Mouse (Mus musculus) midbrain, embryonic 12.5 days (tissue): ENCODE data around the gene Neil1. TPM values are rescaled to one million over a fixed set of nuclear protein-coding genes. Genes with fewer than 3 reads are reported as not detected.
A peak's percentile ranks its signal among the peaks of the same experiment; 100 is the strongest.

ENCODE experiments used
- ATAC-seq: fragments of 200-750 bp; cut with Nextera tagmentation; 2 replicates; pipeline ENCODE4 v1.8.0; 2017; ENCODE audit warnings: low read depth, moderate TSS enrichment, moderate library complexity; ENCODE audit not compliant: low FRiP score
- H3K27ac ChIP-seq: fragments of 300-500 bp; sonication (generic); replicated peaks from 2 replicates; pipeline ENCODE4 v1.5.1; 2016; ENCODE audit warnings: mild to moderate bottlenecking
- H3K27me3 ChIP-seq: fragments of 300-500 bp; sonication (generic); 2 replicates; pipeline ENCODE4 v1.6.1; 2016; ENCODE audit warnings: mild to moderate bottlenecking
- H3K36me3 ChIP-seq: fragments of 300-500 bp; sonication (generic); 2 replicates; pipeline ENCODE4 v1.6.1; 2016
- H3K4me1 ChIP-seq: fragments of 300-500 bp; sonication (generic); 2 replicates; pipeline ENCODE4 v1.6.1; 2016
- H3K4me2 ChIP-seq: fragments of 300-500 bp; sonication (generic); replicated peaks from 2 replicates; pipeline ENCODE4 v1.6.1; 2016; ENCODE audit warnings: mild to moderate bottlenecking, moderate library complexity
- H3K4me3 ChIP-seq: fragments of 300-500 bp; sonication (generic); 2 replicates; pipeline ENCODE4 v1.5.1; 2016; ENCODE audit warnings: mild to moderate bottlenecking
- H3K9ac ChIP-seq: fragments of 300-500 bp; sonication (generic); replicated peaks from 2 replicates; pipeline ENCODE4 v1.6.1; 2016; ENCODE audit warnings: mild to moderate bottlenecking, moderate library complexity
- H3K9me3 ChIP-seq: fragments of 300-500 bp; sonication (generic); 2 replicates; pipeline ENCODE4 v1.6.1; 2016; ENCODE audit warnings: mild to moderate bottlenecking
- WGBS: fragments of 180-500 bp; shearing (Covaris S2); methylation state at CpG from one replicate; pipeline ENCODE4 v1.1.7; 2016; 5-methylcytosine and 5-hydroxymethylcytosine counted together
- polyA plus RNA-seq: library from polyadenylated mRNA; unstranded; fragments of >200 nt; fragmentation: Nextera tagmentation; extraction: Ambion mirVana; gene quantifications from 2 replicates; pipeline ENCODE4 v1.2.1, GENCODE M21; 2016

The Neil1 gene
- polyA plus RNA-seq, 1 experiment from 2014 or later = 8.7 TPM

DNA sequence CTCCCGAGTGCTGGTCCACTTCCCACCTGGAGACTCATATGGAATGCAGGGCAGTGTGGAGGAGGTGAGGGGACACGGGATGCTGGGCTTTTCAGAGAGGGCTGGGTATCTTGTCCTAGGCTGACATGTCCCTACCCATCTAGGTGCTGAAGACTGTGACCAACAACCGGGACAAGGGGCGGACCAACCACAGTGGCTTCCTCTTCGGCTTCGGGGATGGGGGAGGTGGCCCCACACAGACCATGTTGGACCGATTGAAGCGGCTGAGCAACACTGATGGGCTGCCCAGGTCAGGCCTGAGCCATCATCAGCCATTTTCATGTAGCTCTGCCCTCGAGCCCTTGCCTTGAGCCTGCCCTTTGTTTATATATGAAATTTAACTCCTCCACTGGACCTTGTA lies 10.3 kb downstream of the Neil1 start:
- ATAC-seq = no peak
- Histone ChIP-seq H3K4me3 (no peak overlapping the region), H3K9ac (no peak overlapping the region), H3K27me3 (no peaks in the 10 kb centered on the region), H3K4me1 (no peaks in the 10 kb centered on the region), H3K36me3 (peaks cover 77% of the 10 kb centered on the region), H3K9me3 (no peaks in the 10 kb centered on the region), H3K27ac (no peak overlapping the region), H3K4me2 (no peak overlapping the region)
- WGBS = 87% methylated on average over 9 of the region's 9 CpGs

DNA sequence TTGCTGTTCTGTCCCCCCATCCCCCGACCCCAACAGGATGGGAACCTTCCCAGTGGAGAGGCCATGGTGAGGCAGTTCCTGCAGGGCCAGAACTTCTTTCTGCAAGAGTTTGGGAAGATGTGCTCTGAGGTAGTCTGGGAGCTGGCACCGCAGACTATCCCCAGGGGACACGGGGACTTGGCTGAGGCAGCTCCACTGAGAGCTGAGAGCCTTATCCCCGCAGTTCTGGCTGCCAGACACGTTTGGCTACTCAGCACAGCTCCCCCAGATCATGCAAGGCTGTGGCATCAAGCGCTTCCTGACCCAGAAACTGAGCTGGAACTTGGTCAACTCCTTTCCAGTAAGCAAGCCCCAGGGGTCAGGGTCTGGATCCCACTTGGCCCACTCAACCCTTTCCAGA lies 10.9 kb downstream of the Neil1 start:
- Histone ChIP-seq H3K4me1 (no peaks in the 10 kb centered on the region), H3K4me2 (no peak overlapping the region), H3K9ac (no peak overlapping the region), H3K27me3 (no peaks in the 10 kb centered on the region), H3K36me3 (peaks cover 75% of the 10 kb centered on the region), H3K27ac (no peak overlapping the region), H3K9me3 (no peaks in the 10 kb centered on the region), H3K4me3 (no peak overlapping the region)
- no peak for ATAC-seq
- 92% methylated on average over 6 of the region's 6 CpGs for WGBS

- Histone ChIP-seq H3K9me3 (no peaks in the 10 kb centered on the region), H3K4me3 (peak within 1 kb of the TSS; percentile 64), H3K27me3 (no peaks in the 10 kb centered on the region), H3K27ac (peak within 1 kb of the TSS; percentile 92), H3K4me2 (peak within 1 kb of the TSS; percentile 88), H3K9ac (peak within 1 kb of the TSS; percentile 65), H3K36me3 (peaks cover 45% of the 10 kb centered on the region), H3K4me1 (peaks cover 15% of the 10 kb centered on the region)
- under 1% methylated on average over 58 of the region's 58 CpGs for WGBS
- ATAC-seq = peak; percentile 91
Observed at GRCm38 (mm10) chr9:57130577-57131433, 17.3 kb downstream of the Neil1 start, which contains the start of gene Man2c1. Gene Man2c1 (plus strand): TSS chr9:57130690.

DNA sequence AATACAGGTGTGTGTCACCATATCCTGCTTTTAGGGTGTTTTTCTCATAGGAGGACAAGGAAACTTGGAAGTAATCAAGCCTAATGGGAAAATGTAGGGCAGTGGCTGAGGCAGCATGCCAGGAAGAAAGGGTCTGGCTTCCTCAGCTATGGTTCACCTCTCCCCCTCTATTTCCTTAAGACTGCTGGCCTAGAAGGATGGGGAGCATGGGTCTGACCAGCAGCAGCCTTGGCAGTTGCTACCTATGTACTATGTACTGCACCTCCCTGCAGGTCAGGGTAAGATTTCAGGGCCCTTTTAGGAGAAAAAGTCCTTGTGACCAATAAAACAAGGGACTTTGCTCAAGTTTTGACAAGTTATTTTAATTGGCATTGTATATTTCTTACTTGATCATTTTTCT lies 18.5 kb downstream of the Neil1 start:
- H3K27me3 ChIP-seq = no peaks in the 10 kb centered on the region
- H3K4me1 ChIP-seq = peaks cover 15% of the 10 kb centered on the region
- no peak for ATAC-seq
- H3K9ac ChIP-seq = peak overlapping the region; percentile 65; the same call in 1 of the 2 replicates
- H3K27ac ChIP-seq = no peak overlapping the region
- H3K4me2 ChIP-seq = peak overlapping the region; percentile 88
- H3K36me3 ChIP-seq = peaks cover 45% of the 10 kb centered on the region
- H3K9me3 ChIP-seq = no peaks in the 10 kb centered on the region
- peak overlapping the region; percentile 64; the same call in 1 of the 2 replicates for H3K4me3 ChIP-seq

- no peak for ATAC-seq
- 95% methylated on average over 13 of the region's 13 CpGs for WGBS
- H3K4me1 ChIP-seq = no peaks in the 10 kb centered on the region
- no peak overlapping the region for H3K27ac ChIP-seq
- peaks cover 81% of the 10 kb centered on the region for H3K36me3 ChIP-seq
- H3K4me2 ChIP-seq = no peak overlapping the region
- H3K9me3 ChIP-seq = no peaks in the 10 kb centered on the region
- no peaks in the 10 kb centered on the region for H3K27me3 ChIP-seq
- H3K4me3 ChIP-seq = no peak overlapping the region
- H3K9ac ChIP-seq = no peak overlapping the region
Observed at GRCm38 (mm10) chr9:57117261-57117755, 30.8 kb downstream of the Neil1 start.

Other genes starting within 250 kb of the Neil1 start
- 7.7 and 7.8 TPM in 2 replicates for gene Snx33, start 219.9 kb downstream of the Neil1 start, polyA plus RNA-seq
- gene Imp3, start 210.8 kb downstream of the Neil1 start, polyA plus RNA-seq = 62.9 and 64.9 TPM in 2 replicates
- 28.4 TPM in 2 replicates for gene Snupn, start 197.4 kb downstream of the Neil1 start, polyA plus RNA-seq
- gene Ptpn9, start 153.4 kb downstream of the Neil1 start, polyA plus RNA-seq = 31.0 and 32.5 TPM in 2 replicates
- 44.3 and 48.5 TPM in 2 replicates for gene Sin3a, start 76.3 kb downstream of the Neil1 start, polyA plus RNA-seq
- 59.9 and 67.6 TPM in 2 replicates for gene Man2c1, start 17.6 kb downstream of the Neil1 start, polyA plus RNA-seq
- gene Commd4, start 10.0 kb upstream of the Neil1 start, polyA plus RNA-seq = 113 and 117 TPM in 2 replicates
- not detected in 2 replicates for gene Trcg1, start 88.3 kb upstream of the Neil1 start, polyA plus RNA-seq
- gene 1700017B05Rik, start 114.3 kb upstream of the Neil1 start, polyA plus RNA-seq = 8.7 and 9.7 TPM in 2 replicates